Mouse (Mus musculus) lung, embryonic 16.5 days (tissue): ENCODE measurements around the gene Hhex. TPM values are rescaled to one million over a fixed set of nuclear protein-coding genes. Genes with fewer than 3 reads are reported as not detected.

Experiments used
- ATAC-seq: fragments of 200-750 bp; cut with Nextera tagmentation; 2 replicates; pipeline ENCODE4 v1.8.0; 2017; ENCODE audit warnings: low read depth, mild to moderate bottlenecking, moderate library complexity
- H3K27ac ChIP-seq: fragments of 300-500 bp; sonication (generic); 2 replicates; pipeline ENCODE4 v1.5.1; 2014; ENCODE audit warnings: mild to moderate bottlenecking, control low read depth, low read length
- H3K27me3 ChIP-seq: fragments of 300-500 bp; sonication (generic); 2 replicates; pipeline ENCODE4 v1.6.1; 2014; ENCODE audit warnings: low read depth, low read length, mixed read lengths; ENCODE audit not compliant: control insufficient read depth, insufficient read depth
- H3K36me3 ChIP-seq: fragments of 300-500 bp; sonication (generic); 2 replicates; pipeline ENCODE4 v1.6.1; 2014; ENCODE audit warnings: low read length; ENCODE audit not compliant: control insufficient read depth, insufficient read depth
- H3K4me1 ChIP-seq: fragments of 300-500 bp; sonication (generic); replicated peaks from 2 replicates; pipeline ENCODE4 v1.6.1; 2014; ENCODE audit warnings: low read length, mixed read lengths; ENCODE audit not compliant: control insufficient read depth, insufficient read depth
- H3K4me2 ChIP-seq: fragments of 300-500 bp; sonication (generic); 2 replicates; pipeline ENCODE4 v1.6.1; 2014; ENCODE audit warnings: low read depth, low read length, control low read depth
- H3K4me3 ChIP-seq: fragments of 300-500 bp; sonication (generic); 2 replicates; pipeline ENCODE4 v1.5.1; 2014; ENCODE audit warnings: mild to moderate bottlenecking, low read length, control low read depth
- H3K9ac ChIP-seq: fragments of 300-500 bp; sonication (generic); 2 replicates; pipeline ENCODE4 v1.6.1; 2014; ENCODE audit warnings: low read length, control low read depth
- H3K9me3 ChIP-seq: fragments of 300-500 bp; sonication (generic); 2 replicates; pipeline ENCODE4 v1.6.1; 2016; ENCODE audit warnings: low read length; ENCODE audit not compliant: control insufficient read depth
- WGBS: fragments of 180-500 bp; shearing (Covaris S2); extraction: QIAGEN DNeasy Blood & Tissue Kit; methylation state at CpG from one replicate; pipeline ENCODE4 v1.1.7; 2014; 5-methylcytosine and 5-hydroxymethylcytosine counted together
- polyA plus RNA-seq: library from polyadenylated mRNA; unstranded; fragments of >200 nt; fragmentation: Nextera tagmentation; extraction: Ambion mirVana; gene quantifications from 2 replicates; pipeline ENCODE4 v1.2.1, GENCODE M21; 2015

Gene Hhex
- polyA plus RNA-seq, 1 experiment from 2014 or later = 38.3 TPM

DNA sequence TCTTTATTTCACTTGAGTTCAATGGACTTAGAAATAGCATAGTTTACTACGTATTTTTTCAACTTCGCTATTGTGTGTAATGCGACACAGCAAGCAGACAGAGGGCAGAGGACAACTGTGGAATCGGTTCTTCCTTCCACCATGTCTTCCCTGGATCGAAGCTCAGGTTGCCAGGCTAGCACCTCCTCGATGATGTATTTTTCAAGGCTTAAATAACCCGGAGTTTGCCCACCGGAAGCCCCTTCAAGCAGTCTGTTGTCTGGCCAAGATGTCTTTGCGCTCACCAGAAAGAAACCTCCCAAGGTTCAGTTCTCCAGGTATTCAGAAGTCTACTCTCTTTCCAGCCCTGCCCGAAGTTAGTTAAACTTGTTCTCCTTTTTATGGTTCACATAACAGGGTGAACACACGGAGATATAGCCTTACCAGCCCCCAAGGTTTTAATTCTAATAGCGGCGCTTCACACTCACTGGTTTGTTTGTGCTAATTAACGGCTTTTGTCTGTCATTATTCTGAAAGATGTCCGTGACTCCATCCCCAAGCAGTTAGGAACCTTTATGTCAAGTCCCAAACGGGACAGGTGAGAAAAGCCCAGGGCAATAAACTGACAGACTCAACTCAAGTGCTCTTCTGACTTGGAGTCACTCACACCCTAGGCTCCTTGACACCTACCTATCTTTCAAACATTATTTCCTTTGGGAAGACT, 1.6 kb upstream of the Hhex start:
- Histone ChIP-seq H3K36me3 (no peaks in the 10 kb centered on the region), H3K4me3 (peak overlapping the region; percentile 74), H3K9me3 (no peaks in the 10 kb centered on the region; the same call in 1 of the 2 replicates), H3K27ac (no peak overlapping the region), H3K4me1 (peaks cover 11% of the 10 kb centered on the region; the same call in 1 of the 2 replicates), H3K27me3 (peaks cover 55% of the 10 kb centered on the region), H3K4me2 (peak overlapping the region; percentile 81), H3K9ac (no peak overlapping the region)
- 18% methylated on average over 16 of the region's 16 CpGs for WGBS
- no peak for ATAC-seq

DNA sequence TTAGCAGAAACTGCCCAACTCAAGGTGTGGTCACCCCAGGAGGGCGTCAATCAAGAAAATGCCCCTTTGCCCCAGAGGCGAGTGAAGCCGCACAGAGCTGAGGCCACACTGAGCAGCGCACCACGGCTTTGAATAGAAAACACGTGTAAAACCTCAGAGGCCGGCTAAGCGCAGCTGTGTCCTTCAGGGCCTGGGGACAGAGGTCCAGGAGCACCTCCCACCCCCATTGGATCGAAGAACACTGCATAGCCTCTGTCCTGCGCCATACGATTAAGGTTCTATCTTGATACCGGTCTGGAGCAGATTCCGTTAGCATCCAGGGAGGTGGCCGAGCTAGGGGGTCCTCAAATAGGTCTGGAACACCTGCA, 731 bp upstream of the Hhex start:
- ATAC-seq = 0 out of 2 replicates have a peak, but pooled peaks have one; percentile 1
- Histone ChIP-seq H3K4me3 (peak overlapping the region; percentile 74), H3K9ac (peak overlapping the region; percentile 81), H3K27ac (no peak overlapping the region), H3K36me3 (no peaks in the 10 kb centered on the region), H3K9me3 (no peaks in the 10 kb centered on the region; the same call in 1 of the 2 replicates), H3K4me1 (peaks cover 11% of the 10 kb centered on the region; the same call in 1 of the 2 replicates), H3K4me2 (peak overlapping the region; percentile 81), H3K27me3 (peaks cover 55% of the 10 kb centered on the region)
- WGBS = 2% methylated on average over 14 of the region's 14 CpGs

DNA sequence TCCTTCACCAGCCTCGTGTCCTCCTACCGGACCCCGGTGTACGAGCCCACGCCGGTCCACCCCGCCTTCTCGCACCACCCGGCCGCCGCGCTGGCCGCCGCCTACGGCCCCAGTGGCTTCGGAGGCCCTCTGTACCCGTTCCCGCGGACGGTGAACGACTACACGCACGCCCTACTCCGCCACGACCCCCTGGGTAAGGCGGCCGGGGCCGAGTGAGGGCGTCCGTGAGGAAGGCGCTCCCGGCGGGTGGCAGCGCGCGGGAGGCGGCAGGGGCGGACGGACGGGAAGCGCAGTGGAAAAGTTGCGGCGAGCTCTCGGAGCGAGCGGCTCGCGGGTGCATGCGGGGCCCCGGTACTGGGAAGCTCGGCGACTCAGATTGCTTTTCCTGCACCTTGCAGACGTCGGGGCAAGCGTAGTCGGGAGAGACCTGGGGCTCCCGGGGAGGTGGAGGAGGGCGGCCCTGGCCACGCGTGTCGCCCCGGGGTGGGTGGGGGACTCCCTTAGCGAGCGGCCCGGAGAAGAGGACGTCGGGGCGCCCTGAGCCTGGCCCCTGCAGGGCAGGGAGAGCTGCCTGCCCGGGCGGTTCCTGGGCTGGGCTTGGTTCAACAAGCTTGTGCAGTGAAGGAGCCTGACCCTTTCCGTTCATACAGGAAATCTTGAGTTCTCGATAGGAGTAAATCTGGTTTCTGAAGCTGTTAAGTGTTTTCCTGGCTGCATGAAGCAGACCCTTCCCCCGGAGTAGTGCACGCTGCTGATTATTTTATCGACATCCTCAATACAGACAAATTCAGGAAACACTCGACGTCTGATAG, 637 bp downstream of the Hhex start:
- Histone ChIP-seq H3K36me3 (no peaks in the 10 kb centered on the region), H3K9ac (peak overlapping the region; percentile 81), H3K27ac (peak overlapping the region; percentile 94), H3K27me3 (peaks cover 56% of the 10 kb centered on the region), H3K4me1 (peaks cover 11% of the 10 kb centered on the region; the same call in 1 of the 2 replicates), H3K4me3 (peak overlapping the region; percentile 74), H3K4me2 (peak overlapping the region; percentile 81), H3K9me3 (no peaks in the 10 kb centered on the region; the same call in 1 of the 2 replicates)
- ATAC-seq = peak; percentile 87
- under 1% methylated on average over 72 of the region's 77 CpGs for WGBS

DNA sequence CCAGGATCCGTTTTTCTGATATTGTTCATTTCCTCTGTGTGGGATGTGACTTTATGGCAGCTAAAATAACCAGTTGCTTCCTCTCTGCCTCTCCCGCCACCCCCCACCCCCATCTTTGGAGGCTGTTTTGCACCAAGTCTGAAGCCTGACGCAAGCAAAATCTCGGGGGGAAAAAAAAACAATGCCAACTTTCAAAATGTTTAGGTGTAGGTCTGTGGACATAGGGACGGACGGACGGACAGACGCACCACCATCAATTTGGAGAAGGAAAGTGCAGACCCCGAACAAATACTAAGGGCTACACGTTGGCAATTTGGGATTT, 1.2 kb downstream of the Hhex start:
- Histone ChIP-seq H3K4me3 (peak overlapping the region; percentile 74), H3K4me2 (peak overlapping the region; percentile 81)

DNA sequence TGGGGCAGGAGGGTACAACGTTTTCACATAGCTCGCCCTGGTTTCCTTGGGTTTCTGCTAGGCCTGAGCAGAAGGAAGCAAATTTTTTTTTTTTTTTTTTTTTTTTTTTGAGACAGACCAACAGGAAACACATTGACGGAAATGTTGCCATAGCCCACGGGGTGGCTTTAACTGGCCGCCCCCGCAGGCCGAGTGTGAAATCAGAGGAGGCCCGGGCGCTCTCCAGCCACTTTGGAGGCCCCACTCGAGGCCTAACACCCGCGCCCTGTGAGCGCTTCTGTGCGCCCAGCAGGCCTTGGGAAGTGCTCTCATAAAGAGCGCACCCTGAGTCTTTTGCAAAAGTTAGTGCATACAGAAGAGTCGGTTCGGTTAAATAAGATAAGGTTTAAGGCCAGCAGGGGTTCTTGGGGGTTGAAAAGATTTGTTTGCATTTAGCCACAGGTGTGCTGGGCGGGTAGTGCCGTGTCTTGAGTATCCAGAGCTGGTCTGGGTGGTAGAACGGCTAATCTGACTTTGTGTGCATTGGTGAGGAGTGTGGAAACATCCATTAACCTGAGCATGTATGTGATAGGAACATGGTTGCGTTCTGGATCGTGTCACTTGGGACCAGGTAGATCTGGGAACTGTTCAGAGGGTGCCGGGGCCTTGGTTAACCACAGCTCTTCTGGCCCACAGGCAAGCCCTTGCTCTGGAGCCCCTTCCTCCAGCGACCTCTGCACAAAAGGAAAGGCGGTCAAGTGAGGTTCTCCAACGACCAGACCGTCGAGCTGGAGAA, 2.1 kb downstream of the Hhex start:
- Histone ChIP-seq H3K4me2 (peak overlapping the region; percentile 81), H3K27me3 (peaks cover 54% of the 10 kb centered on the region)

More for the DNA sequence above, 1.2 kb downstream of the Hhex start:
- no peak for ATAC-seq
- peaks cover 11% of the 10 kb centered on the region; the same call in 1 of the 2 replicates for H3K4me1 ChIP-seq
- H3K27ac ChIP-seq = peak overlapping the region; percentile 76
- H3K27me3 ChIP-seq = peaks cover 55% of the 10 kb centered on the region
- 7% methylated on average over 10 of the region's 10 CpGs for WGBS
- no peaks in the 10 kb centered on the region; the same call in 1 of the 2 replicates for H3K9me3 ChIP-seq
- H3K9ac ChIP-seq = peak overlapping the region; percentile 49
- H3K36me3 ChIP-seq = no peaks in the 10 kb centered on the region

DNA sequence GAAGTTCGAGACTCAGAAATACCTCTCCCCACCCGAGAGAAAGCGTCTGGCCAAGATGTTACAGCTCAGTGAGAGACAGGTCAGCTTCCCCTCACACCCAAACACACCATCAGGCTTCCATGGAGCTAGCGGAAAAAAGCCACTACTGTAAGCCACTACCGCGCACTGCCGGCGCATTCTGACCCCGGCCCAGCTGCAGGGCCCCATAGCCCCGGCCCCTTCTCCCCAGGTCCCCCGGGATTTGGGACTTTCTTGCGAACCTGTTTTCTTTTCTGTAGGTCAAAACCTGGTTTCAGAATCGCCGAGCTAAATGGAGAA, 2.6 kb downstream of the Hhex start:
- WGBS = 19% methylated on average over 14 of the region's 14 CpGs

More for the DNA sequence above, 2.1 kb downstream of the Hhex start:
- H3K9ac ChIP-seq = peak overlapping the region; percentile 49; the same call in 1 of the 2 replicates
- H3K27ac ChIP-seq = peak overlapping the region; percentile 76
- 11% methylated on average over 28 of the region's 28 CpGs for WGBS
- no peaks in the 10 kb centered on the region for H3K36me3 ChIP-seq
- H3K9me3 ChIP-seq = no peaks in the 10 kb centered on the region
- ATAC-seq = no peak
- peak overlapping the region; percentile 74 for H3K4me3 ChIP-seq
- peaks cover 11% of the 10 kb centered on the region; the same call in 1 of the 2 replicates for H3K4me1 ChIP-seq

DNA sequence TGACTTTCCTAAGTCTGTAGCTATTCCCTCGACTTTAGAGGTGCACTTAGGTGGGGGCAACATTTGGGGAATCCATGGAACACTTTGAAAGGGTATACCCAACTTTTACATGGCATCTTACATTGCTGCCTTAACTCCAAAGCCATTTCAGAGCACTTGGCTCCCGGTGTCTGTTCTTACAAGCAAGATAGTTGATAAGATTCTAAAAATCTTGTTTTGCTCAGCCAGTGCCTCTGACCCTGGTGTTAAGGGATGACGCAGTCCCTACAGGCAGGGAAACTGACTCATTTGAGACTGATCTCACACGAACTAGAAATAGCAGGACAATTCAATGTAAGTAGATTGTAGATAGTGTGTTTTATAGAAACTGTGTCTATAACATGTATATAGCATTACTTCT, 5.6 kb downstream of the Hhex start:
- WGBS = 68% methylated on average over 4 of the region's 4 CpGs
- Histone ChIP-seq H3K27ac (no peak overlapping the region), H3K9ac (no peak overlapping the region), H3K9me3 (no peaks in the 10 kb centered on the region), H3K4me3 (no peak overlapping the region), H3K4me1 (peaks cover 7% of the 10 kb centered on the region; the same call in 1 of the 2 replicates), H3K36me3 (no peaks in the 10 kb centered on the region), H3K4me2 (no peak overlapping the region), H3K27me3 (peaks cover 29% of the 10 kb centered on the region)
- no peak for ATAC-seq

More for the DNA sequence above, 2.6 kb downstream of the Hhex start:
- peak overlapping the region; percentile 81 for H3K4me2 ChIP-seq
- peaks cover 11% of the 10 kb centered on the region; the same call in 1 of the 2 replicates for H3K4me1 ChIP-seq
- no peaks in the 10 kb centered on the region for H3K9me3 ChIP-seq
- no peak for ATAC-seq
- H3K4me3 ChIP-seq = peak overlapping the region; percentile 74
- H3K27me3 ChIP-seq = peaks cover 50% of the 10 kb centered on the region
- H3K36me3 ChIP-seq = no peaks in the 10 kb centered on the region
- no peak overlapping the region for H3K27ac ChIP-seq
- 0 out of 2 replicates have a peak overlapping the region, but pooled peaks have one; percentile 27 for H3K9ac ChIP-seq

DNA sequence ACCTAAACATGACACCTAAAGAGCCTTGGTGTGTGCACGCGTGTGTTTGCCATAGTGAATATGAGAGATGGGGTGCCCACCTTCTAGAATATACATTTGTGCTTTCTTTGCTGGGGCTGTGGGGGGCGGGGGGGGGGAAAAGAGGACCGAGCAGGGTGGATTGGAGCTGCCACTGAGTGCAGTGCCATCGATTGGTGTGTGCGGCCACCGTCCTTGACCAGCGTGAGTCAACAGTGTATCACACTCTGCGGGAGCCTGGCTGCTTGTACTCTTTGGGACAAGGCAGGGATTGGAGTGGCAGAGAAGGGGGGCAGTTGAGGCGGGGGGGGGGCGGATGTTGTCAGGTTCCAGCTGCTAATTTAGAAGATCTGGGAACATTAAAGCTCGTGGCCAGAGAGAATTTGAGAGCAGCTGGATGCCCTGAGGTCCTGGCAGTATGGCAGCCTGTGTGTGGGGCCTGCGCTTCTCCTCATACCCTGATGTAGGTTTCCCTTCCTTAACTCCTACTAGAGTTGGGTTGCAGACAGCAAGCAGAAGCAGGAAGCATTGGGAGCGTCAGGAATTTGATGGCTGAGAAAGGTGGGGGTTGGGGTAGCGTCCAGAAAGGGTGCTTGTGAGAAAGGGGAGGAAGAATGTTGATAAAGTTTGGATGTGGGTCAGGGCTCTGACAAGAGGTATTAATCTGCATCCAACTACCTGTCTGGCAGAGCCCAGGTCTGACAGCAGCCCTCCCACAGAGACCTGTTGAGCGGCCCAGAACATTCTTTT, 6.3 kb downstream of the Hhex start:
- H3K9ac ChIP-seq = no peak overlapping the region
- H3K36me3 ChIP-seq = no peaks in the 10 kb centered on the region
- peaks cover 4% of the 10 kb centered on the region; the same call in 1 of the 2 replicates for H3K4me1 ChIP-seq
- H3K27ac ChIP-seq = no peak overlapping the region
- H3K27me3 ChIP-seq = peaks cover 23% of the 10 kb centered on the region
- no peak overlapping the region for H3K4me3 ChIP-seq
- H3K9me3 ChIP-seq = no peaks in the 10 kb centered on the region
- WGBS = 54% methylated on average over 16 of the region's 16 CpGs
- ATAC-seq = no peak
- H3K4me2 ChIP-seq = no peak overlapping the region
